Comparison of ENCODE assay signal across 15 mouse cellular contexts in genomic region chr9:69272884-69273283, GRCm38 (mm10).
DNase-seq lines count a peak whose midpoint lies in the region; ATAC-seq and TF ChIP-seq lines count a peak whose summit lies in the region.
"Had no signal": no experiment of that assay in that cellular context is flagged by ENCODE, and none has a peak within 500 bp of the region (broad histone marks: within the 10 kb centered on the region; RNA-seq: fewer than 3 reads in every experiment).

No protein-coding gene starts in this region.

- H3K4me1 ChIP-seq in embryonic facial prominence, embryonic 14.5 days (ENCODE audit: control insufficient read depth, insufficient read depth, low read length) = no peaks in the 10 kb centered on the region
- H3K4me1 ChIP-seq in embryonic facial prominence, embryonic 10.5 days = no peaks in the 10 kb centered on the region; the same call in 1 of the 2 replicates
- H3K4me1 ChIP-seq in midbrain, embryonic 16.5 days (ENCODE audit: control insufficient read depth, insufficient read depth, low read length) = peaks cover 3% of the 10 kb centered on the region; the same call in 1 of the 2 replicates
- H3K4me1 ChIP-seq in intestine, postnatal 0 days (replicated peaks; ENCODE audit: control insufficient read depth, insufficient read depth, low read length) = no peaks in the 10 kb centered on the region
- H3K4me1 ChIP-seq: limb, embryonic 10.5 days; megakaryocyte, embryonic 14.5 days had no signal

- H3K4me2 ChIP-seq in embryonic facial prominence, embryonic 14.5 days (ENCODE audit: low read depth, low read length) = no peak overlapping the region
- H3K4me2 ChIP-seq in midbrain, embryonic 16.5 days (ENCODE audit: low read length) = no peak overlapping the region
- no peak overlapping the region for H3K4me2 ChIP-seq in intestine, postnatal 0 days (replicated peaks; ENCODE audit: low read depth)

- no peak overlapping the region for H3K9ac ChIP-seq in embryonic facial prominence, embryonic 14.5 days (ENCODE audit: low read depth, low read length)
- H3K9ac ChIP-seq in midbrain, embryonic 16.5 days (ENCODE audit: low read depth, low read length) = no peak overlapping the region
- no peak overlapping the region for H3K9ac ChIP-seq in intestine, postnatal 0 days (ENCODE audit: low read depth, low read length)

- H3K9me3 ChIP-seq in embryonic facial prominence, embryonic 14.5 days (ENCODE audit: control insufficient read depth, low read length) = no peaks in the 10 kb centered on the region
- no peaks in the 10 kb centered on the region for H3K9me3 ChIP-seq in embryonic facial prominence, embryonic 10.5 days
- no peaks in the 10 kb centered on the region for H3K9me3 ChIP-seq in midbrain, embryonic 16.5 days (replicated peaks; ENCODE audit: control insufficient read depth, low read length, poor library complexity, severe bottlenecking)
- H3K9me3 ChIP-seq in intestine, postnatal 0 days (ENCODE audit: control insufficient read depth) = no peaks in the 10 kb centered on the region
- H3K9me3 ChIP-seq: limb, embryonic 10.5 days; megakaryocyte, embryonic 14.5 days had no signal

- ATAC-seq in embryonic facial prominence, embryonic 14.5 days (ENCODE audit: low read depth) = no peak
- peak; percentile 11; the same call in 1 of the 2 replicates for ATAC-seq in midbrain, embryonic 16.5 days
- ATAC-seq in intestine, postnatal 0 days = no peak
- ATAC-seq: activated CD4-positive, CD25-positive, alpha-beta regulatory T cell, adult 4 months had no signal

- H3K27me3 ChIP-seq in embryonic facial prominence, embryonic 14.5 days (replicated peaks; ENCODE audit: control insufficient read depth, insufficient read depth, low read length) = no peaks in the 10 kb centered on the region
- no peaks in the 10 kb centered on the region for H3K27me3 ChIP-seq in embryonic facial prominence, embryonic 10.5 days (replicated peaks; ENCODE audit: low read depth, poor library complexity, severe bottlenecking)
- no peaks in the 10 kb centered on the region for H3K27me3 ChIP-seq in midbrain, embryonic 16.5 days (ENCODE audit: control insufficient read depth, insufficient read depth, low read depth, low read length)
- H3K27me3 ChIP-seq in intestine, postnatal 0 days (replicated peaks; ENCODE audit: control insufficient read depth, insufficient read depth, low read length) = no peaks in the 10 kb centered on the region
- H3K27me3 ChIP-seq: megakaryocyte, embryonic 14.5 days had no signal

- H3K27ac ChIP-seq in embryonic facial prominence, embryonic 14.5 days (replicated peaks; ENCODE audit: low read depth, low read length) = no peak overlapping the region
- no peak overlapping the region for H3K27ac ChIP-seq in embryonic facial prominence, embryonic 10.5 days (replicated peaks)
- H3K27ac ChIP-seq in midbrain, embryonic 16.5 days (ENCODE audit: low read length) = no peak overlapping the region
- H3K27ac ChIP-seq in intestine, postnatal 0 days (ENCODE audit: low read depth, low read length) = no peak overlapping the region
- H3K27ac ChIP-seq: limb, embryonic 10.5 days had no signal

- 78% methylated on average over 9 of the region's 9 CpGs for WGBS in embryonic facial prominence, embryonic 14.5 days
- WGBS in embryonic facial prominence, embryonic 10.5 days = 87% methylated on average over 9 of the region's 9 CpGs
- WGBS in midbrain, embryonic 16.5 days = 47% methylated on average over 9 of the region's 9 CpGs
- 73% methylated on average over 9 of the region's 9 CpGs for WGBS in intestine, postnatal 0 days

- no peaks in the 10 kb centered on the region for H3K36me3 ChIP-seq in embryonic facial prominence, embryonic 14.5 days (ENCODE audit: control insufficient read depth, insufficient read depth, low read length)
- no peaks in the 10 kb centered on the region for H3K36me3 ChIP-seq in embryonic facial prominence, embryonic 10.5 days (replicated peaks)
- H3K36me3 ChIP-seq in midbrain, embryonic 16.5 days (ENCODE audit: control insufficient read depth, insufficient read depth, low read length) = no peaks in the 10 kb centered on the region
- no peaks in the 10 kb centered on the region for H3K36me3 ChIP-seq in intestine, postnatal 0 days (ENCODE audit: control insufficient read depth, insufficient read depth)
- H3K36me3 ChIP-seq: G1E; limb, embryonic 10.5 days had no signal

- no peak for TF ChIP-seq CTCF in intestine, postnatal 0 days (IDR thresholded peaks at IDR 0.05; ENCODE audit: low read depth)

- DNase-seq in embryonic facial prominence, embryonic 14.5 days (ENCODE audit: low spot score) = peak; percentile 18
- no peak for DNase-seq in embryonic facial prominence, embryonic 10.5 days (ENCODE audit: low spot score)
- peak; percentile 59 for DNase-seq in kidney, adult 11 months
- no peak for DNase-seq in kidney, postnatal 4 days
- DNase-seq in retina, postnatal 1 day = peak; percentile 51
- DNase-seq in retina, embryonic 14.5 days (ENCODE audit: low spot score) = no peak
- DNase-seq: embryo, embryonic 11 days; lung, adult 18-20 months; thymus, postnatal 25 days had no signal

- no peak overlapping the region for H3K4me3 ChIP-seq in embryonic facial prominence, embryonic 14.5 days (ENCODE audit: low read depth, low read length)
- H3K4me3 ChIP-seq in embryonic facial prominence, embryonic 10.5 days = no peak overlapping the region
- H3K4me3 ChIP-seq in midbrain, embryonic 16.5 days (ENCODE audit: low read depth, low read length) = no peak overlapping the region
- no peak overlapping the region for H3K4me3 ChIP-seq in intestine, postnatal 0 days (ENCODE audit: low read depth, low read length)
- H3K4me3 ChIP-seq: limb, embryonic 10.5 days; megakaryocyte, embryonic 14.5 days had no signal

Comparison
In these comparisons a context has a peak if more than half of its experiments do, and no peak if none do; other contexts are left out.
1. DNase-seq: peak in embryonic facial prominence, embryonic 14.5 days (single experiment), kidney, adult 11 months (single experiment) and retina, postnatal 1 day (single experiment); none in embryonic facial prominence, embryonic 10.5 days (single experiment), kidney, postnatal 4 days (0 of 2) and retina, embryonic 14.5 days (single experiment).